Mouse (Mus musculus) hindbrain, embryonic 14.5 days (tissue): Measurements from ENCODE around the gene Ttc28. TPM values are rescaled to one million over a fixed set of nuclear protein-coding genes. Genes with fewer than 3 reads are reported as not detected.

ENCODE experiments used
- ATAC-seq: fragments of 200-750 bp; cut with Nextera tagmentation; 2 replicates; pipeline ENCODE4 v1.8.0; 2017; ENCODE audit warnings: moderate number of reproducible peaks, mild to moderate bottlenecking, moderate TSS enrichment, moderate library complexity; ENCODE audit not compliant: low FRiP score
- DNase-seq: peaks from one replicate; pipeline ENCODE4 v3.0.0-alpha.2; 2015; ENCODE audit warnings: low spot score
- H3K27ac ChIP-seq: fragments of 300-500 bp; sonication (generic); 2 replicates; pipeline ENCODE4 v1.5.1; 2014; ENCODE audit warnings: mild to moderate bottlenecking, moderate library complexity
- H3K27me3 ChIP-seq: fragments of 300-500 bp; sonication (generic); 2 replicates; pipeline ENCODE4 v1.6.1; 2014; ENCODE audit warnings: mild to moderate bottlenecking, low read length, mixed read lengths; ENCODE audit not compliant: control insufficient read depth, insufficient read depth
- H3K36me3 ChIP-seq: fragments of 300-500 bp; sonication (generic); replicated peaks from 2 replicates; pipeline ENCODE4 v1.6.1; 2014; ENCODE audit not compliant: control insufficient read depth, insufficient read depth
- H3K4me1 ChIP-seq: fragments of 300-500 bp; sonication (generic); replicated peaks from 2 replicates; pipeline ENCODE4 v1.6.1; 2014; ENCODE audit warnings: antibody characterized with exemption, low read length, mixed read lengths; ENCODE audit not compliant: control insufficient read depth, insufficient read depth
- H3K4me2 ChIP-seq: fragments of 300-500 bp; sonication (generic); replicated peaks from 2 replicates; pipeline ENCODE4 v1.6.1; 2014; ENCODE audit warnings: mild to moderate bottlenecking, moderate library complexity
- H3K4me3 ChIP-seq: fragments of 300-500 bp; sonication (generic); replicated peaks from 2 replicates; pipeline ENCODE4 v1.5.1; 2014; ENCODE audit warnings: mild to moderate bottlenecking, low read length
- H3K9ac ChIP-seq: fragments of 300-500 bp; sonication (generic); 2 replicates; pipeline ENCODE4 v1.6.1; 2014
- H3K9me3 ChIP-seq: fragments of 300-500 bp; sonication (generic); 2 replicates; pipeline ENCODE4 v1.6.1; 2016; ENCODE audit warnings: low read length; ENCODE audit not compliant: control insufficient read depth
- WGBS: fragments of 180-500 bp; shearing (Covaris S2); extraction: QIAGEN DNeasy Blood & Tissue Kit; methylation state at CpG from one replicate; pipeline ENCODE4 v1.1.7; 2014; 5-methylcytosine and 5-hydroxymethylcytosine counted together
- polyA plus RNA-seq: library from polyadenylated mRNA; unstranded; fragments of >200 nt; fragmentation: Nextera tagmentation; extraction: Ambion mirVana; gene quantifications from 2 replicates; pipeline ENCODE4 v1.2.1, GENCODE M21; 2014

Gene Ttc28
- polyA plus RNA-seq, 1 experiment from 2014 or later = 30.0 TPM

DNA sequence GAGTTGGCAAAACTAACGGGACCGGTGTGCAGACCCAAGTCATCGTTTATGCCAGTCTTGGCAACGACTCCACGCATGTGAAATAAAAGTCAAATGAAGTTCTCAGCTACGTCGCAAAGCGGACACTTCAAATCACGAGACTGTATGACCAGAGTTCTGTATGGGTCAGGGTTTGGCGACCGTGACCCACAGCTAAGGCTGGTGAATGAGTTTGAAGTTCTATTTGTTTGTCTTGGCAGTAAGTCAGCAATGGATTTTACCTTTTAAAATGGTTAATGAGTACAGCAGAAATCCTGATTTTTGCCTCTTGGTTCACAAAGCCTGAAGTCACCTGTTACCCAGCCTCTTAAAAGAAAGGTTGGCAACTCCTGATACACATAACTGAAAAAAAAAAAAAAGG, 408.9 kb downstream of the Ttc28 start:
- ATAC-seq (no peak), DNase-seq (no peak)
- peaks cover 57% of the 10 kb centered on the region for H3K36me3 ChIP-seq
- H3K9ac ChIP-seq = no peak overlapping the region
- H3K27ac ChIP-seq = no peak overlapping the region
- no peak overlapping the region for H3K4me2 ChIP-seq
- no peaks in the 10 kb centered on the region for H3K9me3 ChIP-seq
- no peak overlapping the region for H3K4me3 ChIP-seq
- H3K27me3 ChIP-seq = no peaks in the 10 kb centered on the region
- 0 out of 2 replicates have a peak, but pooled peaks cover 3% of the 10 kb centered on the region for H3K4me1 ChIP-seq
- 90% methylated on average over 11 of the region's 11 CpGs for WGBS

DNA sequence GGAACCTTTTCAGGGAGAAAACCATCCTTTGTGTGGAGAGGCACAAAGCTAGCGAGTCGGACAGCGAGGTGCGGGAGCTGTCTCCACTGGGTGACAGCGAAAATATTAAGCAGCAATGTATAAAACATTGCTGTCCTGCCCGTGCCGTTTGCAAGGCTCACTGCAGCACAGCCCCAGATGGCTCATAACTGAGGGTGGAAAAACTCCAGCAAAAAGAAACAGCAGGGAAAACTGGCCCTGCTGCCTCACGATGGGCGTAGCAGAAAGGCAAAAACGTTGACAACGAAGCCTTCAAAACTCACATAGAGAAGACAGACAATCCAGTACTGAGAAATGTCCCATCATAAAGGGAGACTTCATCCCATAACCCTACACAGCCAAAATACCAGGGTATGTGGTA, 410.5 kb downstream of the Ttc28 start:
- Histone ChIP-seq H3K4me2 (no peak overlapping the region), H3K9me3 (no peaks in the 10 kb centered on the region), H3K4me3 (no peak overlapping the region), H3K27ac (no peak overlapping the region), H3K9ac (no peak overlapping the region), H3K27me3 (no peaks in the 10 kb centered on the region), H3K4me1 (0 out of 2 replicates have a peak, but pooled peaks cover 3% of the 10 kb centered on the region), H3K36me3 (peaks cover 41% of the 10 kb centered on the region)
- WGBS = 68% methylated on average over 11 of the region's 11 CpGs
- DNase-seq (no peak), ATAC-seq (no peak)

- ATAC-seq (peak; percentile 55), DNase-seq (peak; percentile 54)
- no peaks in the 10 kb centered on the region for H3K27me3 ChIP-seq
- H3K36me3 ChIP-seq = peaks cover 26% of the 10 kb centered on the region
- peak overlapping the region; percentile 21; the same call in 1 of the 2 replicates for H3K4me2 ChIP-seq
- H3K4me3 ChIP-seq = no peak overlapping the region
- H3K9me3 ChIP-seq = no peaks in the 10 kb centered on the region
- 0 out of 2 replicates have a peak, but pooled peaks cover 3% of the 10 kb centered on the region for H3K4me1 ChIP-seq
- no peak overlapping the region for H3K27ac ChIP-seq
- no peak overlapping the region for H3K9ac ChIP-seq
- WGBS = 54% methylated on average over 10 of the region's 10 CpGs
These were observed 412.0 kb downstream of the Ttc28 start for GRCm38 (mm10) chr5:111291639-111292038.

GRCm38 (mm10) chr5:111297801-111298200, 418.2 kb downstream of the Ttc28 start:
- Histone ChIP-seq H3K4me2 (no peak overlapping the region), H3K27ac (no peak overlapping the region), H3K36me3 (no peaks in the 10 kb centered on the region), H3K27me3 (no peaks in the 10 kb centered on the region), H3K9me3 (no peaks in the 10 kb centered on the region), H3K4me1 (no peaks in the 10 kb centered on the region), H3K4me3 (no peak overlapping the region), H3K9ac (no peak overlapping the region)
- ATAC-seq (no peak), DNase-seq (no peak)
- WGBS = 76% methylated on average over 5 of the region's 5 CpGs

DNA sequence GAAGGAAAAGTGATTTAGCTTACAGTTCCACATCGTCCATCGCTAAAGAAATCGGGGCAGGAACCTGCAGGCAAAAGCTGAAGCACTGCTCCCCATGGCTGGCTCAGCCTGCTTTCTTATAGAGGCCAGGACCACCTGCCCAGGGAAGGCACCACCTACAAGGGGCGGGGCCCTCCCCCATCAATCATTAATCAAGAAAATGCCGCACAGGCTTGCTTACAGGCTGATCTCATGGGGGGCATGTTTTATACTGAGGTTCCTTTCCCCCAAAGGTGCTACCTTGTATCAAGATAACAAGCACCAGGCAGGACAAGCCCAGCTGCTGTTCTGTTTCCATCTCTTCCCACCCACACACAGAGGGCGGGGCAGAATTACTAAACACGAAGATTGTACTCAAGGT, 419.1 kb downstream of the Ttc28 start:
- no peak for ATAC-seq
- DNase-seq = no peak
- Histone ChIP-seq H3K4me2 (no peak overlapping the region), H3K36me3 (no peaks in the 10 kb centered on the region), H3K27ac (no peak overlapping the region), H3K9ac (no peak overlapping the region), H3K27me3 (no peaks in the 10 kb centered on the region), H3K4me1 (no peaks in the 10 kb centered on the region), H3K4me3 (no peak overlapping the region), H3K9me3 (no peaks in the 10 kb centered on the region)
- WGBS = 46% methylated on average over 7 of the region's 7 CpGs

- ATAC-seq (no peak), DNase-seq (no peak)
- Histone ChIP-seq H3K9me3 (no peaks in the 10 kb centered on the region), H3K4me1 (no peaks in the 10 kb centered on the region), H3K36me3 (no peaks in the 10 kb centered on the region), H3K4me3 (no peak overlapping the region), H3K4me2 (no peak overlapping the region), H3K27ac (no peak overlapping the region), H3K27me3 (no peaks in the 10 kb centered on the region), H3K9ac (no peak overlapping the region)
- WGBS = 65% methylated on average over 8 of the region's 8 CpGs
These were observed 421.2 kb downstream of the Ttc28 start for GRCm38 (mm10) chr5:111300776-111301175.

DNA sequence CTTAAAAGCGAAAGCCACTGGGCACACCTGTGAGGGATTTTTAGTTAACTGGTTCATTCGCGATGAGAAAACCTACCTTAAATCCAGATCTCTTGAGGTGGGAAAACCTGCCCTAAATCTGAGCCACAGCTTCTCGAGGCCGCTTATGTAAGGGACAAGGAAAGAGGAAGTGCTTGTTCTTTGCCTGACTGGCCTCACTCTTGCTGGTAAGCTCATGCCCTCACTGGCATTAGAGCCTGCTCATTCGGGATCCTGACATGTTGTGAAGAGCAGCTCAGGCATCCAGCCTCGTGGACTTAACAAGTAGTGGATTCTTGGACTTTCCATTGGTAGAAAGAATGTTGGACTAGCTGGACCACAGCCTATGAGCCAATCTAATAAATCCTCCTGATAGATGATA, 422.1 kb downstream of the Ttc28 start:
- no peak for ATAC-seq
- no peak overlapping the region for H3K4me2 ChIP-seq
- no peaks in the 10 kb centered on the region for H3K4me1 ChIP-seq
- no peaks in the 10 kb centered on the region for H3K27me3 ChIP-seq
- DNase-seq = no peak
- H3K27ac ChIP-seq = no peak overlapping the region
- no peak overlapping the region for H3K4me3 ChIP-seq
- WGBS = 83% methylated on average over 7 of the region's 7 CpGs
- H3K9ac ChIP-seq = no peak overlapping the region
- no peaks in the 10 kb centered on the region for H3K36me3 ChIP-seq
- H3K9me3 ChIP-seq = no peaks in the 10 kb centered on the region

- no peak overlapping the region for H3K9ac ChIP-seq
- DNase-seq (no peak), ATAC-seq (no peak)
- H3K27me3 ChIP-seq = no peaks in the 10 kb centered on the region
- WGBS = 91% methylated on average over 3 of the region's 3 CpGs
- no peaks in the 10 kb centered on the region for H3K4me1 ChIP-seq
- no peaks in the 10 kb centered on the region for H3K9me3 ChIP-seq
- H3K4me3 ChIP-seq = no peak overlapping the region
- H3K4me2 ChIP-seq = no peak overlapping the region
- no peak overlapping the region for H3K27ac ChIP-seq
- H3K36me3 ChIP-seq = no peaks in the 10 kb centered on the region
These were observed 425.1 kb downstream of the Ttc28 start for GRCm38 (mm10) chr5:111304730-111305129.

DNA sequence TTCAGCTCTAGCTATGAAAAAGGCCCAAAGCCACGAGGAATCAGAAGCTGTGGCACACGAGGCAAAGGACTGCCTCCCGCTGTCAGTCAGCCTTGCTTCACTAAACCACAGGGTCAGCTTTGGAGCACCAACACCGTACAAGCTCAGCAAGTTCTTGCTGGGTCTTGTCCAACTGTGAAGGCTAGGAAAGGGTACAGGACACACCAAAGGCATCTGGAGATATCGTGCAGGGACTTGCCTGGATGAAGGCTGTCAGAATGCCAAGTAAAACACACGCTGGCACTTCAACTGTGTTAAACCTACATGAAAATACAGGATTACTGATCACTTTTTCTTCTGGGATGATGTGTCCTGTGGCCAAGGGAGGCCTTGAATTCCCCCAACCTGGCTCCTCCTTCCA, 430.6 kb downstream of the Ttc28 start:
- Histone ChIP-seq H3K9me3 (no peaks in the 10 kb centered on the region), H3K36me3 (no peaks in the 10 kb centered on the region), H3K9ac (no peak overlapping the region), H3K4me3 (no peak overlapping the region), H3K4me1 (no peaks in the 10 kb centered on the region), H3K4me2 (no peak overlapping the region), H3K27ac (no peak overlapping the region), H3K27me3 (no peaks in the 10 kb centered on the region)
- WGBS = 74% methylated on average over 6 of the region's 6 CpGs
- DNase-seq = no peak
- no peak for ATAC-seq

- Histone ChIP-seq H3K9me3 (no peaks in the 10 kb centered on the region), H3K27ac (no peak overlapping the region), H3K4me2 (no peak overlapping the region), H3K4me3 (no peak overlapping the region), H3K9ac (no peak overlapping the region), H3K27me3 (no peaks in the 10 kb centered on the region), H3K4me1 (no peaks in the 10 kb centered on the region), H3K36me3 (no peaks in the 10 kb centered on the region)
- WGBS = 86% methylated on average over 9 of the region's 9 CpGs
- DNase-seq (no peak), ATAC-seq (no peak)
These were observed 434.2 kb downstream of the Ttc28 start for GRCm38 (mm10) chr5:111313833-111314232.
